Mouse (Mus musculus) lung, embryonic 16.5 days (tissue): ENCODE results near the gene Cabp1. TPM values are rescaled to one million over a fixed set of nuclear protein-coding genes. Genes with fewer than 3 reads are reported as not detected.
A peak's percentile ranks its signal among the peaks of the same experiment; 100 is the strongest.

Experiments
- ATAC-seq: fragments of 200-750 bp; cut with Nextera tagmentation; 2 replicates; pipeline ENCODE4 v1.8.0; 2017; ENCODE audit warnings: low read depth, mild to moderate bottlenecking, moderate library complexity
- H3K27ac ChIP-seq: fragments of 300-500 bp; sonication (generic); 2 replicates; pipeline ENCODE4 v1.5.1; 2014; ENCODE audit warnings: mild to moderate bottlenecking, control low read depth, low read length
- H3K27me3 ChIP-seq: fragments of 300-500 bp; sonication (generic); 2 replicates; pipeline ENCODE4 v1.6.1; 2014; ENCODE audit warnings: low read depth, low read length, mixed read lengths; ENCODE audit not compliant: control insufficient read depth, insufficient read depth
- H3K36me3 ChIP-seq: fragments of 300-500 bp; sonication (generic); 2 replicates; pipeline ENCODE4 v1.6.1; 2014; ENCODE audit warnings: low read length; ENCODE audit not compliant: control insufficient read depth, insufficient read depth
- H3K4me1 ChIP-seq: fragments of 300-500 bp; sonication (generic); replicated peaks from 2 replicates; pipeline ENCODE4 v1.6.1; 2014; ENCODE audit warnings: low read length, mixed read lengths; ENCODE audit not compliant: control insufficient read depth, insufficient read depth
- H3K4me2 ChIP-seq: fragments of 300-500 bp; sonication (generic); 2 replicates; pipeline ENCODE4 v1.6.1; 2014; ENCODE audit warnings: low read depth, low read length, control low read depth
- H3K4me3 ChIP-seq: fragments of 300-500 bp; sonication (generic); 2 replicates; pipeline ENCODE4 v1.5.1; 2014; ENCODE audit warnings: mild to moderate bottlenecking, low read length, control low read depth
- H3K9ac ChIP-seq: fragments of 300-500 bp; sonication (generic); 2 replicates; pipeline ENCODE4 v1.6.1; 2014; ENCODE audit warnings: low read length, control low read depth
- H3K9me3 ChIP-seq: fragments of 300-500 bp; sonication (generic); 2 replicates; pipeline ENCODE4 v1.6.1; 2016; ENCODE audit warnings: low read length; ENCODE audit not compliant: control insufficient read depth
- WGBS: fragments of 180-500 bp; shearing (Covaris S2); extraction: QIAGEN DNeasy Blood & Tissue Kit; methylation state at CpG from one replicate; pipeline ENCODE4 v1.1.7; 2014; 5-methylcytosine and 5-hydroxymethylcytosine counted together
- polyA plus RNA-seq: library from polyadenylated mRNA; unstranded; fragments of >200 nt; fragmentation: Nextera tagmentation; extraction: Ambion mirVana; gene quantifications from 2 replicates; pipeline ENCODE4 v1.2.1, GENCODE M21; 2015

Cabp1 gene
- polyA plus RNA-seq, 1 experiment from 2014 or later: 1.3 TPM

DNA sequence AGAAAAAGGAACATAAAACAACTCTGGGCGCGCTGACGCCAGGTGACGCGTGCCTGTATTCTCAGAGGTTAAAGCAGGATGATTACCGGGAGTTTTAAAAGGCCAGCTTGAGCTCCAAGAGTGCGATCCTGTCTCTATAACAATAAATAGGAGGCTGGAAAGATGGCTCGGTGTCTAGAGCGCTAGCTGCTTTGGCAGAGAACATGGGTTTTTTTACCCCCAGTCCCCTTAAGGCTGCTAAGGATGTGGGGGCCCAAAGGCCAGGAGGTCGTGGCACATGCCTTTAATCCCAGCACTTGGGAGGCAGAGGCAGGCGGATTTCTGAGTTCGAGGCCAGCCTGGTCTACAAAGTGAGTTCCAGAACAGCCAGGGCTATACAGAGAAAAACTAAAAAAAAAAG is 35.0 kb downstream of the Cabp1 start:
- peak overlapping the region; percentile 99 for H3K27ac ChIP-seq
- peak overlapping the region; percentile 93 for H3K4me3 ChIP-seq
- WGBS: 37% methylated on average over 12 of the region's 12 CpGs
- no peaks in the 10 kb centered on the region for H3K27me3 ChIP-seq
- H3K9ac ChIP-seq: peak overlapping the region; percentile 83
- peak overlapping the region; percentile 83 for H3K4me2 ChIP-seq
- H3K4me1 ChIP-seq: peaks cover 37% of the 10 kb centered on the region
- no peak for ATAC-seq
- no peaks in the 10 kb centered on the region for H3K9me3 ChIP-seq
- H3K36me3 ChIP-seq: no peaks in the 10 kb centered on the region

DNA sequence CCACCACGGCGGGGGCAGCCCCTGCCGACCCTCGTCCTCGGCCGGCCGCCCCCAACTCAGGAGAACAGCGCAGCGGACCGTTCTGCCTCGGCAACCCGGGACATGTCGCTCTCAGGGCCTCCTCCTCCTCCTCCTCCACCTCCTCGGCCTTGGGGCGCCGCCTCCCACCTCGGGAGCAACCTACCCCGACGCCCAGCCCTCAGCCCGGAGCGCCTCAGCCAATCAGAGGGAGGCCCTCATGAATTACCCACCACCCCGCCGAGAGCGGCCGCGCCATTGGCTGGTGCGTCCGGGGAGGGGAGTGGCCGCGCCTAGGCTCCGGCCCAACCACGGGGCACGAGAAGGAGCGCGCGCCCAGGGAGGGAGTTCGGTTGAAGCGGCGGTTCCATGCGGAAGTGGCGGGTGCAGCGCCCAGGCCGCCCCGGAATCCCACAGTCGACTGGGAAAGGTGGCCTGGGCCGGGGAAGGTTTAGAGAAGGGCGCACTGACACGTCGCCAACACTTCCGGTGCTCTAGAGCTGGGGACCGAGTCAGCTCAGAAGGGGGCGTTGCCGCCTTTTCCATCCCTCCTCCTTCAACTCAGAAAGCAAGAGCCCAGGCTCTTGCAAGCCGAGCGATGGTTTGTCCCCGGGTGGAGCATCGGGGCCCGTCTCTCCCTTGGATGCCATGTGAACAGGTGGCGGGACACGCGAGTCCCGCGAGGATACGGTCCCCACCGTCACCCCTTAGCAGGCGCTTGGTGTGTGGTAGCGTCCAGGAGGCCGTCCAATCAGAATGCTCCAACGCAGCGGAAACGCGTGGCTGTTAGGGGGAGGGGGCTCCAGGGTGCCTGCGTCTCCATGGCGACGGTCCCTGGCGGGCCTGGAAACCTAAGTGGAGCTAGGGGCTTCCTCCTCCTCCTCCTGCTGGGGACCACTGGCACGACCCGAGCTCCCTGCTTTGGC is 35.9 kb downstream of the Cabp1 start, which contains the start of gene Mlec:
TSS of gene Mlec (minus strand) at position 140 of the 944 bp plus-strand sequence.
- H3K9ac ChIP-seq: peak within 1 kb of the TSS; percentile 98
- H3K4me2 ChIP-seq: peak within 1 kb of the TSS; percentile 83
- H3K36me3 ChIP-seq: no peaks in the 10 kb centered on the region
- peaks cover 43% of the 10 kb centered on the region for H3K4me1 ChIP-seq
- no peaks in the 10 kb centered on the region for H3K9me3 ChIP-seq
- ATAC-seq: peak; percentile 98
- no peaks in the 10 kb centered on the region for H3K27me3 ChIP-seq
- WGBS: under 1% methylated on average over 65 of the region's 78 CpGs
- peak within 1 kb of the TSS; percentile 93 for H3K4me3 ChIP-seq
- H3K27ac ChIP-seq: peak within 1 kb of the TSS; percentile 99

DNA sequence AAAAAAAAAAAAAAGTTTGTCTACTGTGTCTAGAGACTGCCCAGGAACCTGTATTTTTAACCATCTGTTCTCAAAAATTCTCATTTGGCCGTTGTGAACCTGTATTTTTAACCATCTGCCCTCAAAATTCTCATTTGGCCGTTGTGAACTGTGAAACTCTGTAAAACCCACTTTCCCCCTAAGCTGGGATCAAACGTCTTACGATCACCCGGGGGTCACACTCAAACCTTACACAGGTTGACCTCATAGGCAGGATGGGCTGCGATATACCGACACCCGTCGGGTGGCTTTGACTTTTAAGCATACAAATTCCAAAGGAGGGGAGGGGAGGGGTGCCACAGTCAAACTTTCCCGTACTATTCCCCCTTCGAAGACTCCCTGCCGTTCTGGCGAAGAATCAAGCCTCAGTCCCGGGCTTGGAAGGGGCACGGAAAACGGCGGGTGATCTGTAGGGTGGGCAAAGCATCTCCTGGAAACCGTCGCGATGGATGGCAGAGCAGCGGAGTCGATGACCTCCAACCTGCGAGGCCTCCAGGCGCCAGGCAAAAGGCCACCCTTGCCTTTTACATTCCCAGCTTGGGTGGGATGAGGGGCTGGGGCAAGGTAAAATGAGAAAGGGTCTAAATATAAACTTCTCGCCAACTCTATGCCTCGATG is 37.1 kb downstream of the Cabp1 start:
- peaks cover 53% of the 10 kb centered on the region for H3K4me1 ChIP-seq
- no peaks in the 10 kb centered on the region for H3K36me3 ChIP-seq
- H3K4me3 ChIP-seq: peak overlapping the region; percentile 93
- H3K9me3 ChIP-seq: no peaks in the 10 kb centered on the region
- ATAC-seq: no peak
- WGBS: under 1% methylated on average over 26 of the region's 26 CpGs
- H3K4me2 ChIP-seq: peak overlapping the region; percentile 78
- peak overlapping the region; percentile 89 for H3K27ac ChIP-seq
- no peaks in the 10 kb centered on the region for H3K27me3 ChIP-seq
- peak overlapping the region; percentile 98 for H3K9ac ChIP-seq

- H3K27me3 ChIP-seq: no peaks in the 10 kb centered on the region
- H3K9ac ChIP-seq: peak overlapping the region; percentile 98
- no peak for ATAC-seq
- peaks cover 53% of the 10 kb centered on the region for H3K4me1 ChIP-seq
- peak overlapping the region; percentile 93 for H3K4me3 ChIP-seq
- no peak overlapping the region for H3K27ac ChIP-seq
- 40% methylated on average over 7 of the region's 7 CpGs for WGBS
- H3K36me3 ChIP-seq: no peaks in the 10 kb centered on the region
- no peaks in the 10 kb centered on the region for H3K9me3 ChIP-seq
- peak overlapping the region; percentile 78 for H3K4me2 ChIP-seq
Measured at GRCm38 (mm10) chr5:115156401-115156800, 37.8 kb downstream of the Cabp1 start.

- peak overlapping the region; percentile 78 for H3K4me2 ChIP-seq
- no peak overlapping the region for H3K27ac ChIP-seq
- peak overlapping the region; percentile 93 for H3K4me3 ChIP-seq
- peak overlapping the region; percentile 98 for H3K9ac ChIP-seq
- peaks cover 50% of the 10 kb centered on the region for H3K4me1 ChIP-seq
- ATAC-seq: no peak
- no peaks in the 10 kb centered on the region for H3K27me3 ChIP-seq
- peaks cover 2% of the 10 kb centered on the region; the same call in 1 of the 2 replicates for H3K36me3 ChIP-seq
- H3K9me3 ChIP-seq: no peaks in the 10 kb centered on the region
- 30% methylated on average over 5 of the region's 5 CpGs for WGBS
Measured at GRCm38 (mm10) chr5:115155831-115156230, 38.4 kb downstream of the Cabp1 start.

DNA sequence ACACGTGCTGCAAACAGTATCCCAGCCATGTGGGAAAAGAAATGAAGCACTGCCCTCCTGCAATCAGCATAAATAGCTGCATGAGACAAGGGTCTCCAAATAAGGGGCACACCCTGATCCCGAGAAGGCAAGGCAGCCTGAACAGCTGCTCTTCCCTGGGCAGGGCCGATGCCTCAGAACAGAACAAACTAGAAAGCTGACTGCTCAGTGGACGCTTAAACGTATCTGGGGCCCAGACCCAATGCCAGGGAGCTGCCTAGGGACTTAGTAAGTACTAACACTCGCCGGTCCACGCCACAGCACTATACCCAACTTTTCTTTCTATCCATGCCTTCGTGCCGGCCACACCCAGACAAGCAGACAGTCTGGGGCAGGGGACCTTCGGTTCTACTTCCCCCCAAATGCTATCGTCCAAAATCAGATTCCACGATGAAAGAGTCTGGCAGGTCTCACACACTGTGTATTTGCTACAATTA is 39.0 kb downstream of the Cabp1 start:
- Histone ChIP-seq H3K4me2 (peak overlapping the region; percentile 78), H3K27me3 (no peaks in the 10 kb centered on the region), H3K36me3 (peaks cover 8% of the 10 kb centered on the region), H3K9ac (peak overlapping the region; percentile 98), H3K9me3 (no peaks in the 10 kb centered on the region), H3K4me1 (peaks cover 48% of the 10 kb centered on the region), H3K27ac (no peak overlapping the region), H3K4me3 (peak overlapping the region; percentile 93)
- 48% methylated on average over 13 of the region's 13 CpGs for WGBS
- no peak for ATAC-seq

DNA sequence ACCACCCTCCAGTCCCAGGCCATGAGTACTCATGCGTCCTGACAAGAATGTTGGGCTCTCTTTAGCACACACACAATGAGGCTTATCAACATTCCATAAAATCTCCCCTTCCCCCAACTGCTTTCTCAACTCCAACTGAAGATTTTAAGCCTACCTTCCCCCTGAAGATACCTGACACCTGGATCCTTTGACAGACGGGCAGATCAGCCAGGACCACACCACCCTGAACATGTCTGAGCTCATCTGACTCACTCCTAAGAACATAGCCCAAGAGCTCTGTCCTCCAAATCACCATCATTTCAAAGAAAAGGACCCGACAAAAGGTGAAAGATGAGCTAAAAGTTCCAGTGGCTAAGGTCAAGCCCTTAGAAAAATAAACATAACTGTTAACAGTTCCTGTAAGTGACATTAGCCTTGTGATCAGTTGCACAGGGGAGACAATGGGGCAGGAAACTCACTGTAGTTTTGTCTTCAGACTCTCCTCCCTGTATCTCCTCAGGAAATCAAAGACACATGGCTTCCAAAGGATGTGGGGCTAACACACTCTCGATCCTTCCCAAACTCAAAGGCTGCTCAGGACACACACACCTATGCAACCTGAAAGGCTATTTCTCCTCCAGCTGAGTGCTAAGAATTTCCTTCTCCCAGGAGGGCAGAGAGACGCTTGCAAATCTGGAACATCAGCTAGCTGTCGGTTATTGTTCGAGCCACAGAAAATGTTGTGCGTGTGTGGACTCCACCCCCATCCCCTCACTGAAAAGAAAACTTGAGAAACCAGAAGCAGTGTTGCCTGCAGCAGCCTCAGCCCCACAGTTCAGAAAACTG is 41.8 kb downstream of the Cabp1 start:
- peak; percentile 26; the same call in 1 of the 2 replicates for ATAC-seq
- H3K27me3 ChIP-seq: no peaks in the 10 kb centered on the region
- peak overlapping the region; percentile 64 for H3K27ac ChIP-seq
- H3K4me2 ChIP-seq: peak overlapping the region; percentile 13; the same call in 1 of the 2 replicates
- H3K36me3 ChIP-seq: peaks cover 31% of the 10 kb centered on the region
- peak overlapping the region; percentile 16; the same call in 1 of the 2 replicates for H3K9ac ChIP-seq
- 20% methylated on average over 8 of the region's 8 CpGs for WGBS
- H3K9me3 ChIP-seq: no peaks in the 10 kb centered on the region
- no peak overlapping the region; the same call in 1 of the 2 replicates for H3K4me3 ChIP-seq
- peaks cover 45% of the 10 kb centered on the region for H3K4me1 ChIP-seq

GRCm38 (mm10) chr5:115151457-115151856 is 42.7 kb downstream of the Cabp1 start:
- peaks cover 42% of the 10 kb centered on the region for H3K4me1 ChIP-seq
- WGBS: 80% methylated on average over 13 of the region's 13 CpGs
- H3K4me3 ChIP-seq: no peak overlapping the region
- peaks cover 37% of the 10 kb centered on the region for H3K36me3 ChIP-seq
- no peaks in the 10 kb centered on the region for H3K9me3 ChIP-seq
- no peak overlapping the region for H3K9ac ChIP-seq
- no peak overlapping the region for H3K4me2 ChIP-seq
- ATAC-seq: no peak
- no peaks in the 10 kb centered on the region for H3K27me3 ChIP-seq
- H3K27ac ChIP-seq: no peak overlapping the region
